Mouse (Mus musculus): ENCODE data around the gene Camkv. TPM values are rescaled to one million over a fixed set of nuclear protein-coding genes. Genes with fewer than 3 reads are reported as not detected.

Gene Camkv
- polyA plus RNA-seq, 1 experiment: 459 TPM

DNA sequence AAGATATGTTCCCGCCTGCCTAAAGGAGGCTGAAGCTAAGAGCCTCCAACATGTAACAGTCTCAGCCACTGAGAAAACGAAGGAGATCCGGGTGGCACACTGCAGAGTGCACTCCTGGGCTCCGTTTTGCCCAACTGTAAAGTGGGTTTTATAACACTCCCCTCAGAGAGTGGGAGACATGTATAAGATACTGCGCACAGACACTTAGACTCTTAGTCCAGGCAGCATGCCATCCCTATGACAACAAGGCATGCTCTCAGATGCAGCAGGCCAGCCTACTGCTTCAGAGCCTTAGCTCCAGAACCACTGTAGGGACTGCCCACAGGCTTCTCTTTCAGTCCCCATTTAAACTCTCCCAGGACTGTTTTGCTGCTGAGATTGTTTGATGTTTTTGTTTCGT is 16.6 kb upstream of the Camkv start:
- H3K4me1 ChIP-seq (ENCODE audit: control insufficient read depth, insufficient read depth, low read length): peaks cover 6% of the 10 kb centered on the region; the same call in 1 of the 2 replicates
- H3K27ac ChIP-seq (ENCODE audit: insufficient read depth, low read length): no peak overlapping the region
- H3K4me3 ChIP-seq (ENCODE audit: insufficient read depth, low read length): no peak overlapping the region
- no peak for TF ChIP-seq POLR2A (IDR thresholded peaks at IDR 0.05; ENCODE audit: extremely low read depth, insufficient read depth, low read length)
- no peak for TF ChIP-seq CTCF (IDR thresholded peaks at IDR 0.05; ENCODE audit: extremely low read depth, insufficient read depth, low read length)

DNA sequence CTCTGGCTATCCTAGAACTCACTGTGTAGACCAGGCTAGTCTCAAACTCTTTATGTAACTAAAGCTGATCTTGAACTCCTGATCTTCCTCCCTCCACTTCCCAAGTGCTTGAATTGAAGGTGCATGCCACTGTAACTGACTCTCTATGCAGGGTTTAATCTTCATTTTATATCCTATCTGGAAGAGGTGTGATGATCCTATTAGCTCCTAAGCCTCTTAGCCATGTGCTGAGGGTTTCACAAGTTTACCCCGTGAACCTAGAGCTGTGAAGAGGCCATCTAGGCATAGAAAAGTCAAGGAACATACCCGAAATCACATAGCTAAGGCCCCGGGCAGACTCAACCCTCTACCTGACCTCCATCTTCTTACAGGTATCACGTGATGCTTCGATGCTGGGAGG is 16.0 kb upstream of the Camkv start:
- H3K4me3 ChIP-seq (ENCODE audit: insufficient read depth, low read length): no peak overlapping the region
- H3K27ac ChIP-seq (ENCODE audit: insufficient read depth, low read length): no peak overlapping the region
- H3K4me1 ChIP-seq (ENCODE audit: control insufficient read depth, insufficient read depth, low read length): peaks cover 6% of the 10 kb centered on the region; the same call in 1 of the 2 replicates
- TF ChIP-seq POLR2A (IDR thresholded peaks at IDR 0.05; ENCODE audit: extremely low read depth, insufficient read depth, low read length) (no peak), CTCF (IDR thresholded peaks at IDR 0.05; ENCODE audit: extremely low read depth, insufficient read depth, low read length) (no peak)

DNA sequence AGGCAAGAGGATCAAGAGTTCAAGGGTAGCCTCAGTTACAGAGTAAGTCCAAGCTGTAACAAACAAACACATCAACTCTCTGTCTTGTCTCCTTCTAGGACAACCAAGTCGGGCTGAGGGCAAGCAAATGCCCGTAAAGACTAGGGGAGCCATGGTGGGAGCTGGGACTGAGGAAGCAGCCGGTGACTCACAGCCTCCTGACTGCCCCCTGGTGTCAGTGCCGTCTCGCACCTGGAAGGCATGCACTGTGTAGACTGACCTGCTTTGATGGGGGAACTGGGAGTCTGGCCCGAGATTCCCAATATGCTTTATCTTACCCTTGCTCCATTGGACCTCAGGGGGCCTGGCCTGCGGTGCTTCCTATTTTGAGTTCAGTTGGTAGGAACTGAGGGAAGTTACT is 12.5 kb upstream of the Camkv start:
- H3K4me1 ChIP-seq (ENCODE audit: control insufficient read depth, insufficient read depth, low read length): peaks cover 9% of the 10 kb centered on the region
- H3K4me3 ChIP-seq (ENCODE audit: insufficient read depth, low read length): no peak overlapping the region
- TF ChIP-seq POLR2A (IDR thresholded peaks at IDR 0.05; ENCODE audit: extremely low read depth, insufficient read depth, low read length) (no peak), CTCF (IDR thresholded peaks at IDR 0.05; ENCODE audit: extremely low read depth, insufficient read depth, low read length) (peak; percentile 36)
- no peak overlapping the region for H3K27ac ChIP-seq (ENCODE audit: insufficient read depth, low read length)

DNA sequence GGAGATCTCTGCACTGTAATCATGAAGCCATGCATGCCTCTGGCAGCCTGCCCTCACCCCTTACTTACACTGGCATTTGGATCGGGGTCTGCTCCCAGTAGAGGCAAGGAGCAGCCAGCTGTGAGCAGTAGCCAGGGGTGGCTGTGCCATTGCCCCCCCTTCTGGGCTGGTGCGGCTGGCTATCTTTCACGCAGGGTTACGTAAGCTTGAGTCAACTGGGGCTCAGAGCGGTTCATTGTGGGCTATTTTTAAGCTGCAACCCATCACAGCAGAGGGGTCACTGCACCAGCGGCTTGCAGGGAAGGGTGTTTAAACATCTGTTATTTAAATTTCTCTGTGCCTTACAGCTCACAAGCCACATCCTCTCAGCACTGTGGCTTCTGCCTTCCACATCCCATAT is 11.5 kb upstream of the Camkv start:
- TF ChIP-seq CTCF (IDR thresholded peaks at IDR 0.05; ENCODE audit: extremely low read depth, insufficient read depth, low read length) (no peak), POLR2A (IDR thresholded peaks at IDR 0.05; ENCODE audit: extremely low read depth, insufficient read depth, low read length) (no peak)
- Histone ChIP-seq H3K4me3 (ENCODE audit: insufficient read depth, low read length) (no peak overlapping the region), H3K27ac (ENCODE audit: insufficient read depth, low read length) (no peak overlapping the region), H3K4me1 (ENCODE audit: control insufficient read depth, insufficient read depth, low read length) (peaks cover 7% of the 10 kb centered on the region)

DNA sequence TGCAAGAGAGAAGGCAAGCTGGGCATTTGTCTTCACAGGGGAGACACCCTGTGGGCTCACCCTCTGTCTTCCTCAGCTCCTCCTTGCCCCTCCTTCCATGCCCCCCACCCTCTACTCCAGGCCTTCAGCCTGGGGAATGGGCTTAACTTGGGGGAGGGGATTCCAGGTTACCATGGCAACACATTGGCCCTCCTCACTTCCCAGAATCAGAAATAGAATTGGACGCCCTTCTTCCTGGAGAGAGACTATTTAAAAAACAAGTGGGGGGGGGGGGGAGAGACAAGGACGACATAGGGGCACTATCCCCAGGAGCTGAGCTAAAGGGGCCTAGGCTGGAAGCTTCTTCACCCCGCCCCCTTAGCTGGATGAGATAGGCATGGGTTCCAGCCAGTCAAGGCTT is 10.2 kb upstream of the Camkv start:
- H3K27ac ChIP-seq (ENCODE audit: insufficient read depth, low read length): no peak overlapping the region
- H3K4me3 ChIP-seq (ENCODE audit: insufficient read depth, low read length): no peak overlapping the region
- peaks cover 7% of the 10 kb centered on the region for H3K4me1 ChIP-seq (ENCODE audit: control insufficient read depth, insufficient read depth, low read length)
- no peak for TF ChIP-seq POLR2A (IDR thresholded peaks at IDR 0.05; ENCODE audit: extremely low read depth, insufficient read depth, low read length)
- no peak for TF ChIP-seq CTCF (IDR thresholded peaks at IDR 0.05; ENCODE audit: extremely low read depth, insufficient read depth, low read length)

DNA sequence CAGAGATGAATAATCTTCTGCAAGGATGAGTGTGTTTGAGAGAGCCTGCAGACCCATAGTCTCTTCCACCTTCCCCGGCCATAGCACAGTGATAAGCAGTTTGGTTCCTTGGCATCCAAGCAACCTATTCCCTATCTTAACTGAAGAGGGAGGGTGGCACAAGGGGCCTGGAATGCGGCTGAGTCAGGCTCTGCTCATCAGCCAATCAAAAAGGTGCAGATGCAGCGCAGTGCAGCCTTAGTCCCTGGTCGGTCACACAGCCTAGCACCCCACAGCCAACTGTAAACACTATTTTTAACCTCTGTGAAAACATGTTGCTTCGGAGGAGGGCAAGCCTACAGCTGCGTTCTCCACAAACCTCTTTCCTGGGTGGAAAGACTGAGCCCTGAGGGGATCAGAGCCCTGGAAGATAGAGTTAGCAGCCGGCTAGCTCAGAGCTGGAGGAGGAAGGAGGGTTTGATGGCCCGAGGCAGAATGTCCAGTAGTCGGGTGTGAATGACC is 8.5 kb upstream of the Camkv start:
- Histone ChIP-seq H3K4me1 (ENCODE audit: control insufficient read depth, insufficient read depth, low read length) (peaks cover 7% of the 10 kb centered on the region), H3K27ac (ENCODE audit: insufficient read depth, low read length) (no peak overlapping the region), H3K4me3 (ENCODE audit: insufficient read depth, low read length) (no peak overlapping the region)
- TF ChIP-seq POLR2A (IDR thresholded peaks at IDR 0.05; ENCODE audit: extremely low read depth, insufficient read depth, low read length): no peak
- no peak for TF ChIP-seq CTCF (IDR thresholded peaks at IDR 0.05; ENCODE audit: extremely low read depth, insufficient read depth, low read length)

DNA sequence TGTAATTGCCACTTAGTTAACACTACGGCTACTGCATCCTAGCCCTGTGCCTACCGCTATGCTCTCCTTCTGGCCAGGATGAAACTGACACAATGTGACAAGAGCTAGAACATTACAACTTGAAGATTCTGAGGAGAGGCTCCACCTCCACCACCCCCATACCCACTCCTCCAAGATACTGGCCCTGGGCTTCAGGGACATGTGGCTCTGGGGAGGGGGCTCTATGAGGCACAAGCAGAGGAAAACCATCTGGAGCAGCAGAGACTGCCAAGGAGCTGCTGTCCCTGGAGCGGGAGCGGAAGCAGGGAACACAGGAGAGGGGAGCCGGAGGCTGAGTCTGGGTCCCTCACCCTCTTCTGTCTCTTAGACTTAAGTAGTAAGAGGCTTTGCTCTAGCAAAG is 7.7 kb upstream of the Camkv start:
- Histone ChIP-seq H3K4me3 (ENCODE audit: insufficient read depth, low read length) (no peak overlapping the region), H3K4me1 (ENCODE audit: control insufficient read depth, insufficient read depth, low read length) (peaks cover 7% of the 10 kb centered on the region), H3K27ac (ENCODE audit: insufficient read depth, low read length) (no peak overlapping the region)
- TF ChIP-seq CTCF (IDR thresholded peaks at IDR 0.05; ENCODE audit: extremely low read depth, insufficient read depth, low read length) (no peak), POLR2A (IDR thresholded peaks at IDR 0.05; ENCODE audit: extremely low read depth, insufficient read depth, low read length) (no peak)

DNA sequence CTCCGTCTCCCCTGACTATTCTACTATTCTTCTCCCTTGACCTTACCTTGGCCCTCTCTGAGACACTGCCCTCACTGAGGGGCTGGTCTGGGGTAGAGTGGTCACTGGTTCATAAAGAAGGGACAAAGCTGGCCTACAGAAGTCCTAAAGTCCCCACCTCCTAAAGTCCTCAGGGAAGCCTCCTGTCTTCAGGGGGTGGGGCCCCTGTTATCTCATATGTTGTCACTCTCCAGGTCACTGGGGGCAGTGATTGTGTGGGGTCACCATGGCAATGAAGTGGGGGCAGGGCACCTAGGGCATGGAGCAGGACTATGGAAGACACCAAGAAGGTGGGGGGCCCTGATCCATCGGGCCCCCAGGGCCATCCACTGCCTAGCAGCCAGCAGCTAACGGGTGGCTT is 7.3 kb upstream of the Camkv start, which contains the start of gene Actl11:
Gene Actl11 (plus strand): TSS at position 301 of the 400 bp plus-strand sequence.
- TF ChIP-seq POLR2A (IDR thresholded peaks at IDR 0.05; ENCODE audit: extremely low read depth, insufficient read depth, low read length): no peak
- no peak within 1 kb of the TSS for H3K27ac ChIP-seq (ENCODE audit: insufficient read depth, low read length)
- no peak within 1 kb of the TSS for H3K4me3 ChIP-seq (ENCODE audit: insufficient read depth, low read length)
- H3K4me1 ChIP-seq (ENCODE audit: control insufficient read depth, insufficient read depth, low read length): peaks cover 7% of the 10 kb centered on the region

DNA sequence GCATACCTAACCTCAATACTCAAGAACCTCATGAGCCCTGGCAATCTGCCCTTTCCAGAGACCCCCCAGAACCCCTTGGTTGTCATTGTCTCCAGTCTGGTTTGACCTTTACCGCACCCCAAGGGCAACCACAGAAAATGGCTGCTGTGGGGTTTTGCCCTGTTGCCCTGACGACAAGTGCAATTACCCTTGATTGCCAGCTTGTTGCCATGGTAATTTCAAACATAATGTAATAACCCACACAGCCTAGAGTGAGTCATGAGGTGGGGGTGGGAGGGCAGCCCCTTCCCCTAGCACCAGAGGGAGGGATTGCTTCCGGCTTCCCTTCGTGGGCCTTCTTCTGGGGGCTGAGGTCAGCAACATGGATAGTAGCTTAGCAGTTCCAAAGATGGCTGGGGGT is 3.3 kb upstream of the Camkv start:
- TF ChIP-seq CTCF (IDR thresholded peaks at IDR 0.05; ENCODE audit: extremely low read depth, insufficient read depth, low read length) (no peak), POLR2A (IDR thresholded peaks at IDR 0.05; ENCODE audit: extremely low read depth, insufficient read depth, low read length) (no peak)
- Histone ChIP-seq H3K27ac (ENCODE audit: insufficient read depth, low read length) (peak overlapping the region; percentile 12; the same call in 1 of the 2 replicates), H3K4me3 (ENCODE audit: insufficient read depth, low read length) (no peak overlapping the region), H3K4me1 (ENCODE audit: control insufficient read depth, insufficient read depth, low read length) (peaks cover 3% of the 10 kb centered on the region)

DNA sequence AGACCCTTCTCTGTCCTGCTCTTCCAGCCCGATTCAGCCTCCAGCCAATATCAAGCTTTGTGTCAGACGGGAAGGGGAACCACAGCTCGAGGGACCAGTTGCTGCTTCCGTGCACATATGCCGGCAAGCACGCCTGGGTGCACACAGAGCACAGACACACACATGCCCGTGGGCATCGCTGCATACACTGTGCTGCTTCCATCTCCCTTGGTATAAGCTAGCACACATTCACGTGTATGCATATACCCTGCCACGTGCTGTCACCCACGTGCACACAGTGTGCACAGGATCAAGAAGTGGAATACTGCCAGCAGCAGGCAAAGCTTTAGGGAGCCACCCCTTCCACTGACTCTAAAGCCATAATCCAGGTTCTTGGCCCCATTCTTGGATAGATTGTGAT is 1.3 kb upstream of the Camkv start:
- peak; percentile 32; the same call in 1 of the 2 replicates for TF ChIP-seq POLR2A (IDR thresholded peaks at IDR 0.05; ENCODE audit: extremely low read depth, insufficient read depth, low read length)
- no peak for TF ChIP-seq CTCF (IDR thresholded peaks at IDR 0.05; ENCODE audit: extremely low read depth, insufficient read depth, low read length)
- Histone ChIP-seq H3K4me3 (ENCODE audit: insufficient read depth, low read length) (no peak overlapping the region), H3K4me1 (ENCODE audit: control insufficient read depth, insufficient read depth, low read length) (peaks cover 2% of the 10 kb centered on the region), H3K27ac (ENCODE audit: insufficient read depth, low read length) (peak overlapping the region; percentile 3; the same call in 1 of the 2 replicates)
